Mouse (Mus musculus) cerebellum, adult 2 months (tissue): ENCODE results near the gene Magee2.
"Not testable (repeated sequence)": the region's sequence is repeated elsewhere in the genome, so short reads cannot be mapped to it uniquely, and the experiment has no call there.

Experiments
- CTCF ChIP-seq: fragments of 200-500 bp; IDR thresholded peaks from 2 replicates; pipeline ENCODE4 v1.5.1; 2011; ENCODE audit warnings: low read depth, mild to moderate bottlenecking, control low read depth, low read length, moderate library complexity, borderline replicate concordance; ENCODE audit not compliant: insufficient read depth
- POLR2A ChIP-seq: fragments of 200-500 bp; IDR thresholded peaks from 2 replicates; pipeline ENCODE4 v1.6.1; 2011; ENCODE audit warnings: low read length, control low read depth, borderline replicate concordance; ENCODE audit not compliant: insufficient read depth

- TF ChIP-seq CTCF, POLR2A: not testable (repeated sequence)
These were observed 43.4 kb downstream of the Magee2 start for GRCm38 (mm10) chrX:104813704-104814103.
